Mouse (Mus musculus): Measurements from ENCODE around the gene Ahr. TPM values are rescaled to one million over a fixed set of nuclear protein-coding genes. Genes with fewer than 3 reads are reported as not detected.
A peak's percentile ranks its signal among the peaks of the same experiment; 100 is the strongest.

Gene Ahr
- polyA plus RNA-seq, 1 experiment from 2014 or later, result 2.3 TPM

GRCm38 (mm10) chr12:35533748-35534113 is 1.1 kb downstream of the Ahr start:
- Histone ChIP-seq H3K9me3 (no peaks in the 10 kb centered on the region), H3K27me3 (peaks cover 9% of the 10 kb centered on the region), H3K9ac (replicated peaks) (no peak overlapping the region), H3K4me2 (replicated peaks) (peak overlapping the region; percentile 96), H3K36me3 (no peaks in the 10 kb centered on the region), H3K4me1 (peaks cover 5% of the 10 kb centered on the region), H3K4me3 (peak overlapping the region; percentile 78), H3K27ac (replicated peaks) (no peak overlapping the region)
- no peak for ATAC-seq (ENCODE audit: low FRiP score, low read depth)

DNA sequence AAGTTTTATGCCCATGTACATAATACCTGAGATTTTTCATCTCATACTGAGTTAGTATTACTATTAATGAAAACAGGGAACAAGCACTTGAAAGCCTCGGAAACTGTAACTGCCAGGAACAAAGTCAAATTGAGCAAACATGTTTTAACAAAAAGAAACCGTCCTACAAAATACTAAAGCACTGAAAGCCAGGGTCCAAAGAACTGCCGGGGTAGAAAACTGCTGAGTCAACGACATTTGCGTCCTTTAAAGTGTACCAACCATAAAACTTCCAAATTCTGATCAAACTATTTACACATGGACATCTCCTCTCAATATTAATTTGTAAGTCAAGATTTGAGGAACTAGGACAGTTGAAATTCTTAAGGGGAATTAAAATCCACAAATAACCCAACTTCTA is 1.7 kb downstream of the Ahr start:
- Histone ChIP-seq H3K9ac (replicated peaks) (no peak overlapping the region), H3K4me2 (replicated peaks) (no peak overlapping the region), H3K9me3 (no peaks in the 10 kb centered on the region), H3K4me1 (peaks cover 5% of the 10 kb centered on the region), H3K27me3 (peaks cover 9% of the 10 kb centered on the region), H3K36me3 (no peaks in the 10 kb centered on the region), H3K4me3 (no peak overlapping the region), H3K27ac (replicated peaks) (no peak overlapping the region)
- 73% methylated on average over 5 of the region's 5 CpGs for WGBS
- no peak for ATAC-seq (ENCODE audit: low FRiP score, low read depth)

GRCm38 (mm10) chr12:35532151-35532550 is 2.7 kb downstream of the Ahr start:
- Histone ChIP-seq H3K4me2 (replicated peaks) (no peak overlapping the region), H3K9ac (replicated peaks) (no peak overlapping the region), H3K9me3 (no peaks in the 10 kb centered on the region), H3K4me3 (no peak overlapping the region), H3K27me3 (peaks cover 9% of the 10 kb centered on the region), H3K36me3 (no peaks in the 10 kb centered on the region), H3K4me1 (peaks cover 5% of the 10 kb centered on the region), H3K27ac (replicated peaks) (no peak overlapping the region)
- WGBS, result 25% methylated on average over 5 of the region's 5 CpGs
- no peak for ATAC-seq (ENCODE audit: low FRiP score, low read depth)

GRCm38 (mm10) chr12:35530587-35530986 is 4.3 kb downstream of the Ahr start:
- Histone ChIP-seq H3K4me2 (replicated peaks) (no peak overlapping the region), H3K9me3 (no peaks in the 10 kb centered on the region), H3K27ac (replicated peaks) (no peak overlapping the region), H3K9ac (replicated peaks) (no peak overlapping the region), H3K4me1 (peaks cover 5% of the 10 kb centered on the region), H3K36me3 (no peaks in the 10 kb centered on the region), H3K4me3 (no peak overlapping the region), H3K27me3 (peaks cover 9% of the 10 kb centered on the region)
- no peak for ATAC-seq (ENCODE audit: low FRiP score, low read depth)

DNA sequence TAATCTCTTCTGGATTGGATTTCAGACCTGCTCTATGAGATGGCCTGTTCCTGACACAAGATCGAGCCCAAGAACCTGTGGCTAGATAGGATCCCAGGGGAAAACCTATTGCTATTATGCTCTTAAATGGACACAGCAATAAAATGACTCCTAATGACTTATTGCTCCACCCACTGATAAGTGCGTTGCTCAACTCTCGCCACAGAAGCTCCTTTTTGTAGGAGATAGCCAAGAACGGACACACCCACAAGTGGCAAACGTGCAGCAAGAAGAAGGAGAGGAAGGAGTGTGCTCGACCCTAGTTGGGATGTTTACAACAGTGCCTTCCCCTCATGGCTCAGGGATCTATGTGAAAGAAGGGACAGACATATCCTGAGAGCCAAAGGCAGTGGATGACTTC is 7.4 kb downstream of the Ahr start:
- H3K27me3 ChIP-seq, result no peaks in the 10 kb centered on the region
- H3K9ac ChIP-seq (replicated peaks), result no peak overlapping the region
- no peak overlapping the region for H3K27ac ChIP-seq (replicated peaks)
- H3K4me1 ChIP-seq, result no peaks in the 10 kb centered on the region
- no peaks in the 10 kb centered on the region for H3K36me3 ChIP-seq
- WGBS, result 89% methylated on average over 6 of the region's 6 CpGs
- no peaks in the 10 kb centered on the region for H3K9me3 ChIP-seq
- no peak overlapping the region for H3K4me3 ChIP-seq
- no peak for ATAC-seq (ENCODE audit: low FRiP score, low read depth)
- H3K4me2 ChIP-seq (replicated peaks), result no peak overlapping the region

GRCm38 (mm10) chr12:35522585-35523103 is 12.2 kb downstream of the Ahr start:
- Histone ChIP-seq H3K4me1 (no peaks in the 10 kb centered on the region), H3K36me3 (no peaks in the 10 kb centered on the region), H3K27ac (replicated peaks) (no peak overlapping the region), H3K4me3 (no peak overlapping the region), H3K9me3 (no peaks in the 10 kb centered on the region), H3K9ac (replicated peaks) (no peak overlapping the region), H3K4me2 (replicated peaks) (no peak overlapping the region), H3K27me3 (no peaks in the 10 kb centered on the region)
- WGBS, result 93% methylated on average over 9 of the region's 9 CpGs
- no peak for ATAC-seq (ENCODE audit: low FRiP score, low read depth)

DNA sequence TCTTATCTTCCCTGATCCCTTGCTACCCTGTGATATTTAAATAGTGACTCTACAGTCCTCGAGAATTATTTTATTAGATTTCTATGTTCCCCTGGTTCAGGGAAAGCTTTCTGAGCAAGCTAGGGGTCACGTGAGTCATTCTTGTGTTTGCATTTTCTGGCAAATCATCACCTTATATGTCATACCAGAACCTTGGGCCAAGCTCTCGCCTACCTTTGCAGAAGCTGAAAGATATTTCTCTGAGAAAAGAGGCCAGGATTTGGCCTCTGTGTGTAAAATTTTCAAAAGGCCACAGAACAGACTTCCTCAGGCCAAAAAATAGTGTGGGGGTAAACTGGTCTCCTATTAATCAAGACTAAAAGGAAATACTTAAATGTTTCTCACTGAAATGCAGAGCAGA is 19.2 kb downstream of the Ahr start:
- H3K4me3 ChIP-seq, result no peak overlapping the region
- no peak for ATAC-seq (ENCODE audit: low FRiP score, low read depth)
- WGBS, result 64% methylated on average over 3 of the region's 3 CpGs
- H3K36me3 ChIP-seq, result no peaks in the 10 kb centered on the region
- H3K27ac ChIP-seq (replicated peaks), result no peak overlapping the region
- H3K4me2 ChIP-seq (replicated peaks), result no peak overlapping the region
- no peak overlapping the region for H3K9ac ChIP-seq (replicated peaks)
- H3K27me3 ChIP-seq, result no peaks in the 10 kb centered on the region
- no peaks in the 10 kb centered on the region for H3K9me3 ChIP-seq
- H3K4me1 ChIP-seq, result no peaks in the 10 kb centered on the region

DNA sequence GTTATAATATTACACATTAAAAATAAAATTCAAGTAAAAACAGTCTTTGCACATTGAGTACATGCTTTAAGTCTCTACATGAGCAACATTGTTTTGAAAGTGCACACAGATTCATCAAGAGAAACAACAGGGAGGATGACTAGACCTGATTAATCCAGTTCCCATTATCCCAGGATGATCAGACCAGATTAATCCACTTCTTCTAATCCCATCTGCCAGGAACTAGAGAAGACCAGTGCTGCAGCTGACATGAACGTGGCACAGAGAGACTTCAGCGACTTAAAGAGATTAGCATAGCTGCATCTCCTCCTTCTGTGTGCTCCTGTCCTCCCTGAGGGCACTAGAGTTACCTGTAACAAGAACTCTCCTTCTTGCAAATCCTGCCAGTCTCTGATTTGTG is 20.2 kb downstream of the Ahr start:
- Histone ChIP-seq H3K9ac (replicated peaks) (no peak overlapping the region), H3K4me3 (no peak overlapping the region), H3K4me2 (replicated peaks) (no peak overlapping the region), H3K27me3 (no peaks in the 10 kb centered on the region), H3K9me3 (no peaks in the 10 kb centered on the region), H3K4me1 (no peaks in the 10 kb centered on the region), H3K36me3 (no peaks in the 10 kb centered on the region), H3K27ac (replicated peaks) (no peak overlapping the region)
- WGBS, result 35% methylated on average over 2 of the region's 2 CpGs
- no peak for ATAC-seq (ENCODE audit: low FRiP score, low read depth)

- Histone ChIP-seq H3K4me3 (no peak overlapping the region), H3K27ac (replicated peaks) (no peak overlapping the region), H3K9ac (replicated peaks) (no peak overlapping the region), H3K4me1 (no peaks in the 10 kb centered on the region), H3K36me3 (no peaks in the 10 kb centered on the region), H3K9me3 (no peaks in the 10 kb centered on the region), H3K27me3 (no peaks in the 10 kb centered on the region), H3K4me2 (replicated peaks) (no peak overlapping the region)
- WGBS, result 87% methylated on average over 5 of the region's 5 CpGs
- no peak for ATAC-seq (ENCODE audit: low FRiP score, low read depth)
These were observed 24.1 kb downstream of the Ahr start for GRCm38 (mm10) chr12:35510711-35511110.

DNA sequence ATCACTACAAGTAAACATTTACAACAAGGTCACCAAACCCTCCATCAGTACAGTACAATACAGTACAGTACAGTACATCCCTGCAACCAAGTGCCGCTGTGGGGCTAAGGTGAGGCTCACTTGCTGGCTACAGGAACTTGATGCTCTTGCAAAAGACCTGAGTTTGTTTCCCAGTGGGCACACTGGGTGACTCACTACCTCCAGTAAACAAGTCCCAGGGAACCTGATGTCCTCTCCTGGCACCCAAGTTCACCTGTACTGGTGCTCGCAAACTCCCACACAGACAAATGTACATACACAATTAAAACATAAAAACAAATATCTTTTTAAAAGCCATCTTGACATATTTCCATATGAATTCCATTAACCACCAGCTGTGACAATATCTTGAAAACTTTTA is 28.5 kb downstream of the Ahr start:
- no peaks in the 10 kb centered on the region for H3K9me3 ChIP-seq
- no peak overlapping the region for H3K27ac ChIP-seq (replicated peaks)
- no peak overlapping the region for H3K9ac ChIP-seq (replicated peaks)
- H3K27me3 ChIP-seq, result no peaks in the 10 kb centered on the region
- H3K36me3 ChIP-seq, result no peaks in the 10 kb centered on the region
- whole genome bisulfite sequencing, result 94% methylated on average over 2 of the region's 2 CpGs
- H3K4me3 ChIP-seq, result no peak overlapping the region
- no peaks in the 10 kb centered on the region for H3K4me1 ChIP-seq
- no peak for ATAC-seq (ENCODE audit: low FRiP score, low read depth)
- H3K4me2 ChIP-seq (replicated peaks), result no peak overlapping the region

DNA sequence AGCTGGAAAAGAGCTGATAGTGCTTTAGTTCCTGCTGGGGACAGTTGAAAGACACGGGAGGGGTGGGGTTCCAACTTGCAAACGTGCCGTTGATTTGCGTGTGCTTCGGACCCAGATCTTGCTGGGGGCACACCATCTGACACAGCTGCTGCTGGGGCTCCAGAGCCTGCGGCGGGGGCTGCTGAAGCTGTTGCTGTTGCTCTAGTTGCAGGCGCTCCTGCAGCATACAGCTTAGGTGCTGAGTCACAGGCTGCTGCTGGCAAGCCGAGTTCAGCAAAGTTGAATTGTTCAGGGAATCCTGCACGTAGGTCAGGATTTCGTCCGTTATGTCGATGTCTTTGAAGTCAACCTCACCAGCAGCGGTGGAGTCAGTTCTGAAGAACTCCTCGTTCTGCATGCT is 30.8 kb downstream of the Ahr start:
- no peak for ATAC-seq (ENCODE audit: low FRiP score, low read depth)
- 90% methylated on average over 15 of the region's 15 CpGs for WGBS
- H3K4me3 ChIP-seq, result no peak overlapping the region
- no peak overlapping the region for H3K9ac ChIP-seq (replicated peaks)
- H3K9me3 ChIP-seq, result no peaks in the 10 kb centered on the region
- H3K27ac ChIP-seq (replicated peaks), result no peak overlapping the region
- no peaks in the 10 kb centered on the region for H3K4me1 ChIP-seq
- H3K36me3 ChIP-seq, result no peaks in the 10 kb centered on the region
- no peak overlapping the region for H3K4me2 ChIP-seq (replicated peaks)
- H3K27me3 ChIP-seq, result no peaks in the 10 kb centered on the region

DNA sequence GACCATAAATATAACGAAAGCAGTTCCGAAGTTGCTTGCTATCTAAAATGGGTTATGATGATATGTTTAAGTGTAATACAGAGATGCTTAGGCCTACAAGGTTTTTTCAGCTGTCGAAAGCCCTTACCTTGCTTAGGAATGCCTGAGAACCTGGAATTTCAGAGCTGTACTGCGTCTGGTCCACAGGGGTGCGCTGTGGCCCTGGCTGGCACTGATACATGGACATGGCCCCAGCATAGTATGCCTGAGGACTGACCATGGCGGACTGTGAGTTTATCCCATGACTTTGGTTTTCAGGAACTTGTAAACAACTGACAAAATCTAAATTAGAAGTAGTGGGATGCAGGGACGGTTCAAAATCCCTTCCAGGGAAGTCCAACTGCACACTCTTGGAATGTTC is 31.3 kb downstream of the Ahr start:
- no peak overlapping the region for H3K27ac ChIP-seq (replicated peaks)
- no peaks in the 10 kb centered on the region for H3K36me3 ChIP-seq
- no peak overlapping the region for H3K4me3 ChIP-seq
- H3K4me1 ChIP-seq, result no peaks in the 10 kb centered on the region
- WGBS, result 91% methylated on average over 7 of the region's 7 CpGs
- no peaks in the 10 kb centered on the region for H3K9me3 ChIP-seq
- no peaks in the 10 kb centered on the region for H3K27me3 ChIP-seq
- no peak overlapping the region for H3K4me2 ChIP-seq (replicated peaks)
- H3K9ac ChIP-seq (replicated peaks), result no peak overlapping the region
- no peak for ATAC-seq (ENCODE audit: low FRiP score, low read depth)

GRCm38 (mm10) chr12:35501476-35501875 is 33.4 kb downstream of the Ahr start:
- no peak for ATAC-seq (ENCODE audit: low FRiP score, low read depth)
- H3K9me3 ChIP-seq, result no peaks in the 10 kb centered on the region
- H3K27ac ChIP-seq (replicated peaks), result no peak overlapping the region
- 12% methylated on average over 2 of the region's 2 CpGs for WGBS
- no peak overlapping the region for H3K4me3 ChIP-seq
- H3K9ac ChIP-seq (replicated peaks), result no peak overlapping the region
- no peaks in the 10 kb centered on the region for H3K27me3 ChIP-seq
- H3K36me3 ChIP-seq, result no peaks in the 10 kb centered on the region
- H3K4me2 ChIP-seq (replicated peaks), result no peak overlapping the region
- no peaks in the 10 kb centered on the region for H3K4me1 ChIP-seq
